Mouse (Mus musculus) myocyte (in vitro differentiated cells): ENCODE measurements around the gene Erg. TPM values are rescaled to one million over a fixed set of nuclear protein-coding genes. Genes with fewer than 3 reads are reported as not detected.

Source experiments
- H3K27me3 ChIP-seq: one replicate; pipeline ENCODE4 v1.6.1; 2011; ENCODE audit not compliant: control insufficient read depth, insufficient read depth, insufficient read length
- H3K36me3 ChIP-seq: one replicate; pipeline ENCODE4 v1.6.1; 2011; ENCODE audit not compliant: control insufficient read depth, insufficient read depth
- H3K4me2 ChIP-seq: one replicate; pipeline ENCODE4 v1.6.1; 2011; ENCODE audit warnings: low read depth, control low read depth
- H3K4me3 ChIP-seq: one replicate; pipeline ENCODE4 v1.5.1; 2011; ENCODE audit warnings: mild to moderate bottlenecking, control low read depth, moderate library complexity
- H3K79me2 ChIP-seq: one replicate; pipeline ENCODE4 v1.6.1; 2011; ENCODE audit not compliant: control insufficient read depth, insufficient read depth
- H3ac ChIP-seq: one replicate; pipeline ENCODE4 v1.6.1; 2011; ENCODE audit not compliant: control insufficient read depth, insufficient read length
- CEBPB ChIP-seq: IDR thresholded peaks from 2 replicates; pipeline ENCODE4 v1.6.1; 2011; ENCODE audit warnings: mild to moderate bottlenecking, moderate library complexity; ENCODE audit not compliant: poor library complexity, insufficient read depth, severe bottlenecking
- E2F4 ChIP-seq: IDR thresholded peaks from one replicate; pipeline ENCODE4 v1.6.1; 2011; ENCODE audit warnings: mild to moderate bottlenecking, control low read depth, moderate library complexity; ENCODE audit not compliant: insufficient read depth
- MAX ChIP-seq: IDR thresholded peaks from one replicate; pipeline ENCODE4 v1.6.1; 2011; ENCODE audit warnings: low read depth, mild to moderate bottlenecking, control low read depth
- MYOD1 ChIP-seq, 3 experiments: IDR thresholded peaks; one replicate each; pipeline ENCODE4 v1.6.1; 2011; ENCODE audit warnings: control low read depth in 2 of 3, low read depth in 2 of 3, mild to moderate bottlenecking in 2 of 3, moderate library complexity in 1 of 3; ENCODE audit not compliant: insufficient read length in 2 of 3, control insufficient read depth in 1 of 3
- MYOG ChIP-seq, 3 experiments: IDR thresholded peaks; one replicate each; pipeline ENCODE4 v1.6.1; 2011; ENCODE audit warnings: control low read depth in 2 of 3, low read depth in 2 of 3, mild to moderate bottlenecking in 2 of 3; ENCODE audit not compliant: insufficient read length in 2 of 3, control insufficient read depth in 1 of 3, insufficient read depth in 1 of 3
- POLR2A ChIP-seq: IDR thresholded peaks from one replicate; pipeline ENCODE4 v1.6.1; 2011; ENCODE audit warnings: low read depth, mild to moderate bottlenecking, control low read depth, moderate library complexity; ENCODE audit not compliant: insufficient read length
- POLR2AphosphoS2 ChIP-seq: IDR thresholded peaks from one replicate; pipeline ENCODE4 v1.6.1; 2011; ENCODE audit warnings: low read depth, control low read depth; ENCODE audit not compliant: insufficient read length
- REST ChIP-seq: IDR thresholded peaks from one replicate; pipeline ENCODE4 v1.6.1; 2011; ENCODE audit warnings: mild to moderate bottlenecking, control low read depth, moderate library complexity; ENCODE audit not compliant: insufficient read depth, insufficient read length
- SRF ChIP-seq: IDR thresholded peaks from one replicate; pipeline ENCODE4 v1.6.1; 2011; ENCODE audit warnings: low read depth; ENCODE audit not compliant: control insufficient read depth, insufficient read length
- TCF12 ChIP-seq: IDR thresholded peaks from one replicate; pipeline ENCODE4 v1.6.1; 2011; ENCODE audit warnings: mild to moderate bottlenecking, control low read depth; ENCODE audit not compliant: poor library complexity, insufficient read depth, severe bottlenecking
- TCF3 ChIP-seq: IDR thresholded peaks from one replicate; pipeline ENCODE4 v1.6.1; 2011; ENCODE audit warnings: low read depth, control low read depth; ENCODE audit not compliant: insufficient read length
- USF1 ChIP-seq: IDR thresholded peaks from one replicate; pipeline ENCODE4 v1.6.1; 2011; ENCODE audit warnings: low read depth, mild to moderate bottlenecking, control low read depth, moderate library complexity
- polyA plus RNA-seq: library from polyadenylated mRNA; unstranded; fragments of >200 nt; fragmentation: generic; extraction: Trizol; gene quantifications from one replicate; pipeline ENCODE4 v1.2.1, GENCODE M21; 2012; ENCODE audit warnings: missing spikeins

The Erg gene
- polyA plus RNA-seq, 1 experiment, result 0.04 TPM

DNA sequence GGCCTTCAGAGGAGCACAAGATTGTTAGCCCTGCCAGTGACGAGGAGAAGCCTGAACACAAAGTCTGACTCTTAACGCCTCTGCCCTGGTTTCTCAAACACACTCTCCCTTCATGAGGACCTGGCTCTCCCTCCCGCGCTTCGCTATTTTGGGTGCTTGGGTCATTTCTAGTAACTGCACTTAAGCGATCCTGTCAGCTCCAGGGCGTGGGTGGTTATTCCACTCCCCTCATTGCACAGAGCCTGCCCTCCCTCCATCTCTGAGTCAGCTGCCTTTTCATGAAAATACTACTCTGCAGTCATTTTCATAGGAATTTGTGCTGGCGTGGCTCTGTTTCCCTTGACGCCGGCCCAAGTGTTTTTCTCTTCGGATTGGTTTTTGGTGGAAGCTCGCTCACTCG is 13.2 kb downstream of the Erg start:
- no peak overlapping the region for H3K4me3 ChIP-seq
- TF ChIP-seq E2F4 (no peak), SRF (no peak), POLR2AphosphoS2 (no peak), CEBPB (no peak), TCF3 (no peak), REST (no peak), POLR2A (no peak), TCF12 (no peak), MYOG (IDR thresholded peaks at IDR 0.05; ENCODE audit: control insufficient read depth in 1 of 3, insufficient read depth in 1 of 3, insufficient read length in 2 of 3, low read depth in 2 of 3) (no peak), MYOD1 (IDR thresholded peaks at IDR 0.05; ENCODE audit: control insufficient read depth in 1 of 3, insufficient read length in 2 of 3, low read depth in 2 of 3) (no peak), MAX (no peak), USF1 (no peak)
- H3K4me2 ChIP-seq, result peak overlapping the region; percentile 19

GRCm38 (mm10) chr16:95570616-95571015 is 15.8 kb downstream of the Erg start:
- Histone ChIP-seq H3K4me3 (no peak overlapping the region), H3K36me3 (no peaks in the 10 kb centered on the region), H3K79me2 (no peaks in the 10 kb centered on the region), H3K27me3 (no peaks in the 10 kb centered on the region), H3K4me2 (no peak overlapping the region), H3ac (no peak overlapping the region)
- TF ChIP-seq POLR2A (no peak), MAX (no peak), POLR2AphosphoS2 (no peak), REST (no peak), SRF (no peak)

More for the DNA sequence above, 13.2 kb downstream of the Erg start:
- H3K36me3 ChIP-seq, result no peaks in the 10 kb centered on the region
- no peaks in the 10 kb centered on the region for H3K27me3 ChIP-seq
- H3K79me2 ChIP-seq, result no peaks in the 10 kb centered on the region
- no peak overlapping the region for H3ac ChIP-seq

DNA sequence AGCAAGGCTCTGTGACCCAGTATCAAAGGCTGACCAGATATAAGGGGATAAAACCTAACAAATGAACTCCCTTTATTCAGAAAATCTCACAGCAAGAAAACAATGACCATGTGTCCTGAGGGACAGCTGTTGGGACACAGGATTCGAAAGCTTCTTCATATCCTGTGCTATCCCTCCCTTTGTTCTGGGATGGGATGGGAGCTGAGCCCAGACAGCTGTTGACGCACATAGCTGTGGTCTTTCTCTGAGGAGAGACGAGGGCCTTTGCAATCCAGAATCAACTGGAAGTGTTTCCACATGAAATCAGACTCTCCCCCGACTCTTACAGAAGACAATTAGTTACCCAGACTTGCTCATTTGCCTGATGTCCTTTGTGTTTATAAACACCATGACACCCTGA is 29.6 kb downstream of the Erg start:
- TF ChIP-seq MYOG (IDR thresholded peaks at IDR 0.05; ENCODE audit: control insufficient read depth in 1 of 3, insufficient read depth in 1 of 3, insufficient read length in 2 of 3, low read depth in 2 of 3) (peak in 2 of 3 experiments; percentile 26 to 70), TCF12 (peak; percentile 17), MYOD1 (IDR thresholded peaks at IDR 0.05; ENCODE audit: control insufficient read depth in 1 of 3, insufficient read length in 2 of 3, low read depth in 2 of 3) (peak in 2 of 3 experiments; percentile 83 to 92), POLR2AphosphoS2 (no peak)
- Histone ChIP-seq H3K27me3 (peaks cover 8% of the 10 kb centered on the region), H3K79me2 (no peaks in the 10 kb centered on the region), H3K4me3 (no peak overlapping the region), H3K36me3 (no peaks in the 10 kb centered on the region), H3K4me2 (no peak overlapping the region), H3ac (no peak overlapping the region)

GRCm38 (mm10) chr16:95553136-95553535 is 33.3 kb downstream of the Erg start:
- no peaks in the 10 kb centered on the region for H3K79me2 ChIP-seq
- H3K36me3 ChIP-seq, result no peaks in the 10 kb centered on the region
- H3K27me3 ChIP-seq, result peaks cover 25% of the 10 kb centered on the region
- no peak for TF ChIP-seq E2F4
- no peak for TF ChIP-seq TCF12
- no peak for TF ChIP-seq POLR2AphosphoS2
- TF ChIP-seq MYOD1 (IDR thresholded peaks at IDR 0.05; ENCODE audit: control insufficient read depth in 1 of 3, insufficient read length in 2 of 3, low read depth in 2 of 3), result peak in 2 of 3 experiments; percentile 52 to 74
- TF ChIP-seq MYOG (IDR thresholded peaks at IDR 0.05; ENCODE audit: control insufficient read depth in 1 of 3, insufficient read depth in 1 of 3, insufficient read length in 2 of 3, low read depth in 2 of 3), result peak in 2 of 3 experiments; percentile 56 to 73
- TF ChIP-seq TCF3, result no peak
- no peak for TF ChIP-seq CEBPB
- TF ChIP-seq MAX, result no peak
- TF ChIP-seq SRF, result no peak
- TF ChIP-seq POLR2A, result no peak
- TF ChIP-seq REST, result no peak
- no peak for TF ChIP-seq USF1
- no peak overlapping the region for H3ac ChIP-seq
- no peak overlapping the region for H3K4me3 ChIP-seq
- H3K4me2 ChIP-seq, result no peak overlapping the region

- Histone ChIP-seq H3K4me2 (no peak overlapping the region), H3K79me2 (no peaks in the 10 kb centered on the region), H3K36me3 (no peaks in the 10 kb centered on the region), H3K27me3 (peaks cover 29% of the 10 kb centered on the region), H3ac (no peak overlapping the region), H3K4me3 (no peak overlapping the region)
- TF ChIP-seq CEBPB (no peak), REST (no peak), TCF3 (no peak), MYOD1 (IDR thresholded peaks at IDR 0.05; ENCODE audit: control insufficient read depth in 1 of 3, insufficient read length in 2 of 3, low read depth in 2 of 3) (no peak), USF1 (no peak), E2F4 (no peak), MAX (no peak), TCF12 (no peak), POLR2A (no peak), MYOG (IDR thresholded peaks at IDR 0.05; ENCODE audit: control insufficient read depth in 1 of 3, insufficient read depth in 1 of 3, insufficient read length in 2 of 3, low read depth in 2 of 3) (no peak), POLR2AphosphoS2 (no peak), SRF (no peak)
These were observed 33.9 kb downstream of the Erg start for GRCm38 (mm10) chr16:95552495-95552894.
